Mouse (Mus musculus) gastrocnemius, adult 8-10 months (tissue): ENCODE measurements around the gene Plch2. TPM values are rescaled to one million over a fixed set of nuclear protein-coding genes. Genes with fewer than 3 reads are reported as not detected.

Experiments
- DNase-seq, 2 experiments: peaks; one replicate each; pipeline ENCODE4 v3.0.0; 2022; ENCODE audit warnings: low spot score in 2 of 2
- total RNA-seq, 4 experiments: library from RNA; stranded (reverse); gene quantifications; 2 replicates each; pipeline ENCODE4 v1.2.4; 2022

Gene Plch2
- total RNA-seq, 4 experiments from 2014 or later: 0.13 to 0.73 (median 0.15) TPM; not detected in 1

DNA sequence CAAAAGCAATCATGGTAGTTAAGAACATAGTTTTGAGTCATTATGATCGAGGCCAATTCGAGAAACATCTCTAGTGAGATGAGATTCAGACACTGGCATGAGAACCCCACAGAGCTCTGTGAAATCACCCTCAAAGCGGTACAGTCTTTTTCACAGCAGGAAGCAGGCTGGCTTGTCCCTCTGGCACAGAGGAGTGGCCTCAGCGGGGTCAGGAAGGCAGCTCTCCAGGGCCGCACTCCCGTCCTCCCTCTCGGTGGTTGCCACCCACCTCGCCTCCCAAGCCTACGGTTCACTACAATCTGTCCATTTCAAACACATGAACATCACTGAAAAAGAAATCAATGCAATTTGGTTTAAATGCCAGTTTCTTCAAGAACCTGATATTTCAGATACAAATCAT, 17.8 kb upstream of the Plch2 start:
- DNase-seq: no peak

DNA sequence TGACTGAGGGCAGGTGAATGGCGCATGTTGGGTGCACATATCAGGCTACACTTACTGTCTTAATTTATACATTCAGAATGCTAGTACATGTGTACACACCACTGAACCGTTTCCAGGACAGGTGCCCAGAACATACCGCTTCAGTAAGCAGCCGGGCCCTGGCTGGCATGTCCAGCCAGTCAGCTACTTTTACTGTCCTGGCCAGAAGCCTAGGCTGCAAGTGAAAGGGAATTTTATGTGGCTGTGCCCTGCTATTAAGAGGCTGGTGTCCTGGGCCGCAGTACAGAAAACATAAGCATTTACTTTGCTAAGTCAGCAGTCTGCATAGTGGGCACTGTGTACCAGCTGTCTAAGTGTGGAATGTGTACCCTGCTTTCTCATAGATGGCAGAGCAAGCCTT, 14.3 kb upstream of the Plch2 start:
- DNase-seq: peak in 1 of 2 experiments; percentile 52

DNA sequence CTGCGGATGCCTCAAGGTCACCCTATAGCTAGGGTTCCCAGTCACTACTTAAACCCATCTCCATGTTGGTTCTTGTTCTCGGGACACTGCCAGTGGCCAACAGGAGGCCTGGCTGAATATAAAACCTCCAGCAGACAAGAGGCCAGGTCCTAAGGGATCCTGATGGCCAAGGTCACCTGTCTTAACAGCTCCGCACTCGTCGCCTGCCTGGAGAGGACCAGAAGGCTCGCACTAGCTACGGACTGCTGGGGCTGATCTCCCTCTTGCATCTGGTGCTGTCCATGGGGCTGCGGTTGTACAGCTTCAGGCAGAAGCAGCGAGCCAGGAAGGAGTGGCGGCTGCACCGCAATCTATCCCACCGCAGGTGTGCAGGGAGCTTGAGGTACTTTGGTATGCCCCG, 13.6 kb upstream of the Plch2 start:
- DNase-seq: no peak

DNA sequence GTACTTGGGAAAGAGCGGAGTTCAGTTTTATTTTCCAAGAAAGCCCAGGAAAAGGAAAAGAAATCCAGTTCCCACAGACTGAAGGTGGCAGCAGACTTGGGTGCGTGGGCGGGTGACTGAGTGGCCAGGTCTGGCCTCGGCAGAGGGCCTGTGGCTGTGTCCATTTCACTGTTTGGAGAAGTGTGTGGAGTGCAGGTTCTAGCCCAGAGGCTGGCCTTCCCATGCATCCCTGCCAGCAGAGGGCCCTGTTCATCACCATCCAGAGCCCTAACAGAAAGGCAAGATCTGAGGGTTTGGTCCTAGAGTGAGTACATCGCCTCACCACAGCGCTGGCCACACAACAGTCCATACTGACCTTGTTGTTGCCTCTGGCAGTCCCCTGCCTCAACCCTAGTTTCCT, 12.6 kb upstream of the Plch2 start:
- no peak for DNase-seq

DNA sequence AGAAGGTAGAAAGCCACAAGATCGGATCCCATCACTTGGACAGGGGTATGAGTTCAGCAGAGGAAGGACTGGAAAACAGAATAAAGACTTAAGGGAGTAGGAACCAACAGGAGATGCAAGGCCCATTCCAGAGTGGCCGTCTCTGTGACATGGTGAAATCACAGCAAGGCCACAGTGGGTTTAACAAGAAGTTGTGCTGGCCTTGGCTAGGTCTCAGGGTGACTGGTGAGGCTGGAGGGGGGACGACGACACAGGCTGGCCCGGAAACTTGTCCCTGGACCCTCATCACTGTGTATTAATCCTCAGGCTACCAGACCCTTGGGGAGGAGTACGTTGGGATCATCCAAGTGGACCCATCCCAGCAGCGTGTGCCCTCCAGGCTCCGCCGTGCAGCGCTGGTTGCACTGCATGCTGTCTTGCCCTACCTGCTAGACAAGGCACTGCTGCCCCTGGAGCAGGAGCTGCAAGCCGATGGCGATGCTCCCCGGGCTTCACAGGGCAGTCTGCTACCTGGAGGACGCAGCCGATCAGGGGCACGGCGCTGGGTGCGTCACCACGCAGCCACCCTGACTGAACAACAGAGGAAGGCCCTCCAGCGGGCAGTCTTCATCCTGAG, 11.9 kb upstream of the Plch2 start:
- no peak for DNase-seq

DNA sequence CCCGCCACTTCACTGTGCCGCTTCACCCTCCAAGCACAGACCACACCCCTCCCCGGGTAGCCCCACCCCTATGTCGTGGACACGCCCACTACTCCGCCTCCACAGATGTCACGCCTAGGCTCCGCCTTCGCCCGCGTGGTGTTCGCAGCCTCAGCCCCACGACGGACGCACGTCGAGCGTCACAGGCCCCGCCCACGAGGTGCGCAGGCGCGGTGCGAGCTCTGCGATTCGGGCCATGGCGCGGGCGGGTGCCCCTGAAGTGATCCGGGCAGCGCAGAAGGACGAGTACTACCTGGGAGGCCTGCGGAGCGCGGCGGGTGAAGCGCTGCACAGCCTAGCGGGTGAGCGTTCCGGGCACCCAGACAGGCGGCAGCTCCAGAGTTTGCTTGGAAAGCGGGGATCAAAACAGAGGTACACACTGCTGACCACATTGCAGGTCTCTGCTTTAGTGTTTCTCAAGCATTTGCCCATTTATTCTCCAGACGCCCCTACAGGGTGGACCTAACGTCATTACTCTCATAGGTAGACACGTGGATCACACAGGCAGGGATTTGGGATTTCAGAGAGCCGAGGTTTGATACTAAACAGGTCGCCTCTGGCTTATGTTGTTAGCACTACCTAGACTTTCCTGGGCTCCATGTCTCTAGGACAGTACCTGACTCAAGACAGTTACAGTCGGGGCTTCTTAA, 10.4 kb upstream of the Plch2 start, which contains the start of gene Pex10:
TSS of gene Pex10 (plus strand) at position 183 of the 689 bp plus-strand sequence.
- DNase-seq: peak; percentile 93 to 96

DNA sequence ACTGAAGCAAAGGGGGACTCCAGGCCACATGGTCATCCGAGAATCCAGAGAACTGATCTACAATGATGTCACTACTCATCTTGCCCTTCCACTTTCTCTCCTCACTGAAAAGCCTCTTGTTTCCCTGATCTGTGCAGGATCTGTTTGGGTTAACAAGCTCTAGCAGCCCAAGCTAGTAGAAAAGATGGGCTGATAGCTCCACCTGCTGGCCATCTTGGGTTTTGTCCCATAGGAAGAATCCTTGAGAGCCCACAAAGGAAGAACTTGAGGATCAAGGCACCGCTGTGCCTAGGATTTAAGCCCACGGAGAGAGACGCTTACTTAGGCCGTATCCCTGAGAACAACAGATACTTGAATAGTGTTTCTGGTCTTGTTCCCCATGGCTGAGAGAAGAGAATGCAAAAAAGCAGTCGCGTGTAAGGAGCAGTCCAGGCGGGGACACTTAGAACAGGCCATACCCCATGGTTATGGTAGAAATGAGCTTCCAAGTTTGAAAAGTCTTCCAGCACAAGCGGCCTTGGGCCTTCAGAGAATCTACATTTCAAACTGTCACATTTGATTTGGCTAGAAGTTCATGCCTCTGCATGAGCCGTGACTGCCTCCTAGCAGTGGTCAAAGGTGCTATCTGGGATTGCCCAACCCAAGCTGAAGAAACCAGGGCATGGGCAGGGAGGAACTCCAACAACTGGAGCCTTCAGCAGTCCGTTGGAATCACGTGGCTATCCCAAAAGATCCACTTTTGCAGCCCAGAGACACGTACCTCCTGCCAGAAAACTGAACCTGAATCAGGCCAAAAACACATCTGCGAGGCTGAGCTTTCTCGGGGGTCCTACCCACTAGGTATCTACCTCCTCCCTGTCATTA, 9.6 kb upstream of the Plch2 start:
- DNase-seq: peak; percentile 79 to 80

DNA sequence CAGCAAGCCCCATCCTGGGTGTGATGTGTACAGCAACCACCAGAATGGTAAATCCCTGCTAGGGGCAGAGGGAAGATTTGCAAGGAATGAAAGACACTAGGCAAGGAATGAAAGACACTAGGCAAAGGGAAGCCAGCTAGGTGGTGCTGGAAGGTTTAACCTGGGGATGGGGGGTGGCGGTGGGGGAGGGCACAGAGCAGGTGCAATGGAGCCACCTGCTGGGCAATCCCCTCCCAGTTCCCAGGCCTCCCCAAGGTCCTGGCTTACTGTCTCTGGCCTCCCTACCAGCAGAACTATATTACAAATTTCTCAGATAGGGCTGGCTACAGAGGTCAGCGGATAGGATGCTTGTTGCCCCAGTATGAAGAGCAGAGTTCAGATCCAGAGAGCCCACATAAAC, 7.9 kb upstream of the Plch2 start:
- no peak for DNase-seq

DNA sequence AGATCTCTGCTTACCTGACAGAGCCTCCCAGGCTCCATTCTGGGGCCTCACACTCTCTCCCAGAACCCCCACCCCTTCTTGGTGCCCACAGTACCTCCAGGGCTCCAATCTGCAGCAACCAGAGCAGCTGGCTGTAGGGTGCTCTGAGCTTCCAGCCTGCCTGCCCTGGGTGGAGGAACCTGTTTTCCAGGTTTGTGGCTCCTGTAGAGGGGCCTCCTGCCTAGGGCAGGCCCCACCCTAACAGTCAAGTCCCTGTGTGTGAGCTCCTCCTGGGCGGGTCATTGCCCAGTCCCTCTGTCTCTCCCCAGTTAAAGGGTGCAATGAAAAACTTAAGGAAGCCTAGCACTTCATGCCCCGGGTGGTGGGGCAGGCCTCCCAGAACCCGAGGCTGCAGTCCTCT, 7.3 kb upstream of the Plch2 start:
- no peak for DNase-seq

DNA sequence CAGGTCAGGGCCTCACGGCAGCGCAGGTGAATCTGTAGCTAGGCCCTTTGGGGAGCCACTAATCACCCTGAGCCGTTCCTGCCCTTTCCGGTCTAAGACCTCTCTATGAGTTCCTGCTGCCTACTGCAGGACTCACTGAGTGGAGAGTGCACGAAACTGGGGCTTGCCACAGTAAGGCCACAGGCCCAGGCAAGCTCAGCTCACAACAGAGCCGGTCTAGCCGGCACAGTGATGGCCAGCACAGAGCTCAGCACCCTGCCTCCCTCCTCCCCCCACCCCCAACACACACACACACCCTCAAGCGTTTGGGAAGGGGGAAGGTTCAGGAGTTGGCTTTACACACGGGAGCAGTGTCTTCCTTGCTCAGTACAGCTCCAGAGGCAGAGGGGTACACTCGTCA, 1.7 kb upstream of the Plch2 start:
- no peak for DNase-seq

DNA sequence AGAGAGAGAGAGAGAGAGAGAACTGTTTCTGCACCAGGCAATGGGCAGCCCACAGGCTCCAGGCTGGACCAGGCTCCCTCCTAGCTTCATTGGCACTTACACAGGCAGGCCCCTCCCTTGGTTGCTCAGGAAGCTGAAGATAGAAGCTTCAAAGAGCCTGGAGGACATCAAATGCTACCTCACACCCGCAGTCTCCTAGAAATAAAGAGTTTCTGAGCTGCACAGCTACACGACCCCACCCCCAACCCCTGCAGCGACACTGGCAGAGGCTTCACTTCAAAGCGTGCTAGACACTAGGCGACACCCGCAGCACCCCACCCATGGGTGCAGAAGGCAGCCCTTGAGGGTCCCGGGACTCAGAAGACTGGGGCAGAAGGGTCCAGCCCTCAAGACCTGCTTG, 6.5 kb downstream of the Plch2 start:
- no peak for DNase-seq

DNA sequence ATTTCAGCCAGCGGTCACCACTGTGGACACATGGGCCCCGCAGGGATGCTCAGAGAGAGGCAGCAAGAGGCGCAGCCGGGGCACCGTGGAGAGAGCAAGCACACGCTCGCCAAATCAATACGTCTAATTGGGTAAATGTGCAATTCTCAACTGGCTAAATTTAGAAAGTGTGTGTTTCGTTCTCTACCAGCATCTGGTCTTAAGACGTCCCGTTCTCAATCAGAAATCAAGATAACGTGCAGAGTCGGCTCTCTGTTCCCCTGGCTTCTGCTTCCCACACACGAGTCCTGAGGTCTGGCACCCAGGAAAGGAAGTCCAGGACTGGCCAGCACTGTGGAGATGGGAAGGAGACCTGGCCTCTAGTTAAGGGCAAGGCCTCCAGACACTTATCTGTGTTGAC, 9.9 kb downstream of the Plch2 start:
- no peak for DNase-seq

DNA sequence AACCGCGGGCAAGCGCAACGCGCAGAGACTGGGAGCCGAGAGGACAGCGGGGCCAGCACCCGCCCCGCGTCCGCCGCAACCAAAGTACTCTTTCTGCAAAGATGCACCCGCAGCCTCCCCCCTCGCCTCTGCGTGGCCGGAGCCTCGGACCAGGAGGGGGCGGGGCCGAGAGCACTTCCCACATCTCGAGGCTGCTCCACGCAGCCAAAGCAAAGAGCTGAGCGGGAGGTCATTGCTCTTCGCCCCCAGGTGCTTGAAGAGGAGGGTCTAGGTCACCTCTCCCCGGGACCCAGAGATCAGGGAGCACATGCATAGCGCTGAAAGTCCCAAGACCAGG, 13.3 kb downstream of the Plch2 start:
- DNase-seq: no peak

DNA sequence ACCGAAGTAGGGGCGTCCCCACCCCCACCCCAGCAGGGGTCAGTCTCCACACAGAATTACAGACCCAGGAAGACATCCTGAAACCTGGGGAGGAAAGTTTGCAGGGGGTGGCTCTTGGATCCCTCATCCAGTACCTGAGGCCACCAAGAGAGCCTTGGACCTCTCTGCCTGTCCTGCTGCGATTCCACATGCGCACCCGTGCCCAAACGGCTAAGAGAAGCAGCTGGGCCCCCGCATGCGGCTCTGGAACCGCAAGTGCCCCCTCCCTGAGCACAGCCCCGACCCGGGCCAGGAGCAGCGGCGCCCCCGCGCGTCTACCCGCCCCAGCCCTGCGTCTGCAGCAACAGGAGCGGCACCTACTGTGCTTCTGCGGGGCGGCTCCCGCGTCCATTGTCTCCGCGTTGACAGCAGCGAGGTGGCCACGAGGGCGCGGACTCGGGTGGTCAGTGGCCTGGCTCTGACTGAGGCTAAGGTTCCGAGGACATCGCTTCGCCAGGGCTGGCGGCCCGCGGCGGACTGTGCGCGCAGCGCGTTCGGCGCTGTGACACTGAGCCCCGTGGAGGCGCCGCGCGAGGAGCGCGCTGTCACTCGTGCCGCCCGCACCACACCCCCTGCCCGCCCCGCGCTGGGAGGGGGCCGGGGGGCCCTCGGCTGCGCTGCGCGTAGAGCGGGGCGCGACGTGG, 13.8 kb downstream of the Plch2 start:
- no peak for DNase-seq

DNA sequence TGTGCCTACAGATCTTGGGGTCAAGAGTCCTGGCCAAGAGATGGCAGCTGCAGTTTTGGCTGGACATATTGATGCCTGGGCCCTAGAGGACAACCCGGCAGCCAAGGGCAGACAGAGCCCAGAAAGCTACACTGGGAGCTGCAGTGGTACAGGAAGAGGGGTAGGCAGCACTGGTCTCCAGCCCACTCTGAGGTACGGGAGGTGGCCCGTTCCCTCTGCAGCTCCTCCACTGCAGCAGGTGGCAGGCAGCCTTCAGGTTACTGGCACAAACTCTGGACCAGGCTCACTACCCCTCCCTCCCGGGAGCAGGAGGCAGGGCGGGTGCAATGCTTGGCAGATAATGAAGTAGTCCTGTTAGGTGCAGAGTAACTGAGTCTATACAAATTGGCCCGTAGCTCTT, 15.9 kb downstream of the Plch2 start:
- no peak for DNase-seq

DNA sequence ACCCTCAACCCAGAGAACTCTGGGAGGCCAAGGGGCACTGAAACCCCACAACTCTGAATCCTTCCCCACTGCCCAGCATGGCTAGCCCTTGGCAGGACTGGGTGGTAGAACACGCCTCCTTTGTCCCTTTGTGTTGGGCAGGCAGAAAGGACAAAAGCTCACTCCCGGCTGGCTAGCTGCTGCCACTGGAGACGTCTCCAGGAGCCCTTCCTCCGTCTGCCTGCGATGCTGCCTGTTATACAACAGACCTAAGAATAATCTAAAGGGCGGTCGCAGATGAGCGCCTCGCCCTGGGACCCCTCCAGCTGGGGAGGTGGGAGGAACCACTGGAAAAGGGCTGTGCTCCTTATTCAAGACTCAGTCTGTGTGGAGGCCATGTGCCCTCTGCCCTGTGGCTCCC, 16.4 kb downstream of the Plch2 start:
- no peak for DNase-seq

DNA sequence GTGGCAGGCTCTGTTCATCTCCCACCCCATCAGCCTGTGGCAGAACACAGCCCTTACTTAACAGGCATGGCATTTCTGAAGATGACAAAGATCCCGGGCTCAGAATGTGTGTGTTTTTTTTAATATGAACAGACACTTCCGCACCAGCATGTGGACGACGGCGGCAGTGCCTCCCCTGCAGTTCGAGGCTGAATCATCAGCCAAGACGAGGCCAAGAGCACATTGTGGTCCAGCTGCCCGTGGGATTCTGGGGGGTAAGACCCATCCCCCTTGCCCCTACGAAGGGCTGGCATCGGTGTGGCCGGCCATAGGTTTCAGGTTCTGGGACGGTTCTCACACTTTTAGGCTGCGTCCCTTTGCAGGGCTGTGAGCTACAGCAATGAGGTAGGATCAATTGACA, 21.8 kb downstream of the Plch2 start:
- DNase-seq: no peak

DNA sequence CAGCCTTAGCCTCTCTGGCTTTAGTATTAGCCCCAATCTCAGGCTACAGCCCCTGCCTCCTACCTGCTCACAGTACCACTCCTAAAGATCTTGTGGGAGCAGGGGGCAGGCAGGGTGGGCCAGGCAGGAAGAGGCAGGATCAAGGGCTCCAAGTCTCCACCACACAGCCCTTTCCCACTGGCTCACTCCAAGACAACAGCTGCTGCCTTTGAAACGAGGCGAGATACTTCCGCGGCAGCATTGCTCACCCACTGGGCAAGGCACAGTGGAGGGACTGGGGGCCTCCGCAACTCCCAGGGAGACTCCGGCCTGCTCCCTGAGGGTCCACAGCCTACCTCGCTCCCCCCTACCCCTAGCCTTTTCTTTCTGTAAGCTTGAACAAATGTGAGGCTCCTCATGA, 22.4 kb downstream of the Plch2 start:
- no peak for DNase-seq

DNA sequence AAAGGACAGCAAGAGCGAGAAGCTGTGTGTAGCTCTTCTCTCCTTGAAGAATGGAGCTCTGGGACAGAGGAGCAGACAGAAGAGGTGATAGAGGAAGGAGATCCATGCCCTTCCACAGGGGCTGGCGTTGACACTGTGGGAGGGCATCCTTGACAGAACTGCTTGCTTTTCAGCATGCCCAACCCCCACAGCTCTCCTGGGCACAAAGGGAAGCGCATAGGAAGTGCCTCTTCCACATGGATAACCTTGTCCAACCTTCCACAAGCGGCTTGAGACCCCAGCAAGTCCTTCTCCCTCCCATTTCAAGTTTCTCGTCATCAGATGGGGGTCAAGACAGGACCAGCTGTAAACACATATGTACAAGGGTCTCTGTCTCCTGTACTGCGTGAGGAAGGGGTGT, 23.5 kb downstream of the Plch2 start:
- DNase-seq: no peak

DNA sequence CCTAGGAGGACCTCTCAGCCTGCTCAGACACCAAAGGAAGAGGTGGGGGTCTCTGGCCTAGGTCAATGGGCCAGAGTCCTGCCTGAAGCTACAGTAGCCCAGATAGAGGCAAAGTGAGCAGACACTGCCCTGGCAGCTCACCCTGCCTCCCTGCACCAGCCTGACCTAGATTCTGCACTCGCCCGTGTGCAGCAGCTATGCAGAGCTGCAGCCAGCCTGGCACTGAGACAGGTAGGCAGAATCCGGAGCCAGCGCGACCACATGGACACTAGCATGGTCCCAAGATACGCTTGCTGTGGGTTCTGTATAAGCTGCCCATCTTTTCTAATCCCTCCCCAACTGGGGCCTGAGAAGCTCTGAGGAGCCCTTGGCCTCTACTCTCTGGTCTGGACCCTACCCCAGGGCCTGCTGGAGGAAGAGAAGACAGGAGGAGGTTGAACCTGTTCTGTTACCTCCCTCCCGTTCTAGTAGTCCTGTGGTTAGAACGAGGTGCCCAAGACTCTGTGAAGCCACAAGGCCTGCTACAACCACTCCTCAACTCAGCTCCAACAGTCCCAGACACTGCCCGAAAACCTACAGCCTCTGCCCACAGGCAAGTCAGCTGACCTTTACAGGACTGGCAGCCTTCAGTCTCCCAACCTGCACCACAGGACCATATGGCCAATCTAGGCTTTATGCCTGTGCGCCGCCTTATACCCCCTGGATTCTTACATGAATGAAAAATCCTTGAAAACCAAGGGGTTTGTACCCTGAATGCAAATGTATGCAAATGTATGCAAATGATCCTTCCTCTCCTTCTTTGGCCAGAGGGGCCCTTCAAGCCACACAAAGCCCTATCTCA, 32.2 kb downstream of the Plch2 start:
- no peak for DNase-seq

DNA sequence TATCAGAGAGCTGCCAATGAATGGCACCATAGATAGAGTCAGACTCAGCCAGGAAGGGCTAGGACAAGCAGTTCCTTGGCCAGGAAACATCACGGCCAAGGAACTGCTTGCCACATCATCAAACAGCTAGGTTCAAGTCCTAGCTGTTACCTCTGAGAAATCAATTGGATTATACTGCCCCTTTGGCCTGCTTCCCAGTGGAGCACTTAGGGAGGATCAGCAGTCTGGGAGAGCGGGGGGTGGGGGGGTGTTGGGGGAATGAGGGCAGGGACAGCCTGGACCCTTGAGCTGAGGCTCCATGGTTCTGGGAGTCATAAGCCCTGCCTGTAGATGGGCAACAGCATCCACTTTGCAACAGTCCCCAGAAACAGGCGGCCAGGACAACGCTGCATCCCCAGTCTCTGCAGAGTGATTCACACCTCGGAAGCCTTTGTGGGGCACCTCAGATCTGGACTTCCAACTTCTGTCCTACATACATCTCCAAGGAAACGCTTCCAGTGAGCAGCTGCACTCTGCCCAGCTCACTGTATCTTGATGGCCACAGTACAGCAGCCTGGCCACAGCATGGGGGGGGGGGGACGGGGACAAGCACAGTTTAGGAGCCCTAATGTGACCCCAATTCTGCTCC, 34.2 kb downstream of the Plch2 start:
- DNase-seq: no peak
